Mouse (Mus musculus): ENCODE measurements at regions not wholly inside any gene's neighbourhood (a gene's known extent, or its start where the extent isn't known, plus 50 kb on each side); places are given as distances from the start of the nearest gene placed in this dataset.

DNA sequence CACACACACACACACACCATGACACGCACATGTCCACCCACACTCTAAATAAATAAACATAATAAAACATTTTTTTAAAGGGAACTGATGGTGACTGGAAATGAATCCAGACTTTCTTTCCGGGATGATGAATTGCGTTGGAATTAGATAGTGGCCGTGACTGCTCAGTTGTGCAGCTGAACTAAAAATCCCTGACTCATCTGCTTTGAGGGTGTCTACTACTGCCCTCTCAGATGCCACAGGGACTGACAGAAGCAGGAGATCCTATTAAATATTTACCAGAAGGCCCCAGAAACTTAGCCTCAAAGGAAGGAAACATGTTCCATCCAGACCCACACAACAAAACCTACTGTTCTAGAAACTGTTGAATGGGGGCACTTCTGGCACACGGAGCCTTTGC is 65.7 kb downstream of the Polr2m start:
- Histone ChIP-seq H3K27ac (ENCODE audit: control insufficient read depth, low read depth, low read length) (no peak overlapping the region), H3K9ac (ENCODE audit: control insufficient read depth, low read depth, low read length, poor library complexity, severe bottlenecking) (no peak overlapping the region), H3K79me2 (ENCODE audit: control insufficient read depth, insufficient read depth, low read length, poor library complexity) (no peaks in the 10 kb centered on the region), H3K9me3 (replicated peaks; ENCODE audit: insufficient read depth, low read length) (no peaks in the 10 kb centered on the region), H3K4me1 (ENCODE audit: control insufficient read depth in 1 of 2, insufficient read depth in 2 of 2, low read length in 2 of 2) (no peaks in the 10 kb centered on the region), H3K36me3 (ENCODE audit: control insufficient read depth in 1 of 2, insufficient read depth in 2 of 2, low read length in 2 of 2) (no peaks in the 10 kb centered on the region), H3K27me3 (ENCODE audit: control insufficient read depth in 1 of 2, insufficient read depth in 2 of 2, low read length in 2 of 2) (peaks cover 0 to 2% of the 10 kb centered on the region in 2 experiments; a peak in 1 of 4 replicates), H3K4me3 (ENCODE audit: control insufficient read depth in 1 of 2, insufficient read depth in 1 of 2, low read depth in 2 of 2, low read length in 2 of 2) (no peak overlapping the region)
- DNase-seq (ENCODE audit: low read depth, low spot score), result no peak
- TF ChIP-seq SMC3 (IDR thresholded peaks at IDR 0.05; ENCODE audit: low read depth, low read length) (no peak), MXI1 (IDR thresholded peaks at IDR 0.05; ENCODE audit: low read depth, low read length) (no peak), USF2 (IDR thresholded peaks at IDR 0.05; ENCODE audit: borderline replicate concordance in 1 of 2, insufficient read depth in 1 of 2, low read depth in 1 of 2, low read length in 2 of 2) (no peak), ZMIZ1 (IDR thresholded peaks at IDR 0.05; ENCODE audit: low read depth, low read length) (no peak), CTCF (IDR thresholded peaks at IDR 0.05 in 2 of 3, conservative IDR thresholded peaks at IDR 0.05 in 1 of 3; ENCODE audit: control insufficient read depth in 1 of 3, insufficient read depth in 1 of 3, low read depth in 2 of 3, low read length in 3 of 3, poor library complexity in 1 of 3, severe bottlenecking in 1 of 3) (no peak), POLR2AphosphoS5 (IDR thresholded peaks at IDR 0.05; ENCODE audit: borderline replicate concordance, low read depth, low read length) (no peak), SIN3A (IDR thresholded peaks at IDR 0.05; ENCODE audit: low read length) (no peak), CHD2 (IDR thresholded peaks at IDR 0.05; ENCODE audit: low read length) (no peak), GATA1 (IDR thresholded peaks at IDR 0.05; ENCODE audit: low read depth, low read length) (no peak), GABPA (IDR thresholded peaks at IDR 0.05; ENCODE audit: low read depth, low read length) (no peak), EP300 (IDR thresholded peaks at IDR 0.05; ENCODE audit: low read depth in 1 of 2, low read length in 2 of 2) (no peak), ELF1 (IDR thresholded peaks at IDR 0.05; ENCODE audit: low read depth, low read length) (no peak), ZNF384 (IDR thresholded peaks at IDR 0.05; ENCODE audit: low read depth, low read length) (no peak), MAFK (IDR thresholded peaks at IDR 0.05; ENCODE audit: borderline replicate concordance, low read depth, low read length) (no peak), RCOR1 (IDR thresholded peaks at IDR 0.05; ENCODE audit: low read depth, low read length) (no peak), UBTF (IDR thresholded peaks at IDR 0.05; ENCODE audit: borderline replicate concordance, insufficient read depth, low read depth, low read length) (no peak), BHLHE40 (IDR thresholded peaks at IDR 0.05; ENCODE audit: borderline replicate concordance, low read depth, low read length) (no peak), USF1 (IDR thresholded peaks at IDR 0.05; ENCODE audit: low read depth, low read length) (no peak)

DNA sequence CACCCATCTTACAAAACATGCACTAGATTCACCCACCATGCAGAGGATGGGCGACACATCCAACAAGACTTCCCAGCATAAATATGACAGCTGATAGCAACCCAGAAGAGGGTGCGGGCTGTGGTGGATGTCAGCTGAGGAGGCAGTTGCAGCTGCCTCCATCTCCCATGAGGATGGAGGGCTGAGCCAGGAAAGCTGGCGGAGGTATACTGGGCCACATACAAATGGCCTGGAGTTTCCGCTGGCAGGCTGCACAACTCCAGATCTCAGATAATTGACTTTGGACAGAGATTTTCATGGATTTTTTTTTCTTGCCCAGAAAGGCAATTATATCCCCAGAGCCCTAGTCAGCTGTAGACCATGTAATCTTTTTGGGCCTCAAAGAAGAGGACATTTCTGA is 67.2 kb downstream of the Polr2m start:
- H3K27me3 ChIP-seq (ENCODE audit: control insufficient read depth in 1 of 2, insufficient read depth in 2 of 2, low read length in 2 of 2), result peaks cover 2% of the 10 kb centered on the region in 2 experiments; a peak in 2 of 4 replicates
- no peak overlapping the region for H3K4me3 ChIP-seq (ENCODE audit: control insufficient read depth in 1 of 2, insufficient read depth in 1 of 2, low read depth in 2 of 2, low read length in 2 of 2)
- no peaks in the 10 kb centered on the region for H3K36me3 ChIP-seq (ENCODE audit: control insufficient read depth in 1 of 2, insufficient read depth in 2 of 2, low read length in 2 of 2)
- no peak overlapping the region for H3K9ac ChIP-seq (ENCODE audit: control insufficient read depth, low read depth, low read length, poor library complexity, severe bottlenecking)
- TF ChIP-seq USF1 (IDR thresholded peaks at IDR 0.05; ENCODE audit: low read depth, low read length), result no peak
- TF ChIP-seq ZNF384 (IDR thresholded peaks at IDR 0.05; ENCODE audit: low read depth, low read length), result no peak
- TF ChIP-seq POLR2A (IDR thresholded peaks at IDR 0.05; ENCODE audit: control insufficient read depth in 1 of 2, insufficient read depth in 1 of 2, low read depth in 1 of 2, low read length in 2 of 2, poor library complexity in 1 of 2), result no peak
- no peak for TF ChIP-seq KAT2A (conservative IDR thresholded peaks at IDR 0.05; ENCODE audit: low read depth, low read length)
- TF ChIP-seq CTCF (IDR thresholded peaks at IDR 0.05 in 2 of 3, conservative IDR thresholded peaks at IDR 0.05 in 1 of 3; ENCODE audit: control insufficient read depth in 1 of 3, insufficient read depth in 1 of 3, low read depth in 2 of 3, low read length in 3 of 3, poor library complexity in 1 of 3, severe bottlenecking in 1 of 3), result no peak
- TF ChIP-seq NELFE (IDR thresholded peaks at IDR 0.05; ENCODE audit: low read depth, low read length), result no peak
- TF ChIP-seq SIN3A (IDR thresholded peaks at IDR 0.05; ENCODE audit: low read length), result no peak
- no peak for TF ChIP-seq NRF1 (IDR thresholded peaks at IDR 0.05; ENCODE audit: insufficient read depth, low read depth, low read length, poor library complexity, severe bottlenecking)
- TF ChIP-seq EP300 (IDR thresholded peaks at IDR 0.05; ENCODE audit: low read depth in 1 of 2, low read length in 2 of 2), result no peak
- TF ChIP-seq MXI1 (IDR thresholded peaks at IDR 0.05; ENCODE audit: low read depth, low read length), result no peak
- TF ChIP-seq MYC (IDR thresholded peaks at IDR 0.05; ENCODE audit: low read depth, low read length), result no peak
- no peak for TF ChIP-seq POLR2AphosphoS2 (IDR thresholded peaks at IDR 0.05; ENCODE audit: low read length)
- no peak for TF ChIP-seq E2F4 (IDR thresholded peaks at IDR 0.05; ENCODE audit: borderline replicate concordance, low read depth, low read length)
- TF ChIP-seq MAZ (IDR thresholded peaks at IDR 0.05; ENCODE audit: low read depth, low read length), result no peak
- no peak for TF ChIP-seq JUND (IDR thresholded peaks at IDR 0.05; ENCODE audit: low read depth, low read length)
- no peak for TF ChIP-seq TAL1 (IDR thresholded peaks at IDR 0.05; ENCODE audit: low read length)
- DNase-seq (ENCODE audit: low read depth, low spot score), result no peak
- H3K79me2 ChIP-seq (ENCODE audit: control insufficient read depth, insufficient read depth, low read length, poor library complexity), result no peaks in the 10 kb centered on the region
- H3K9me3 ChIP-seq (replicated peaks; ENCODE audit: insufficient read depth, low read length), result no peaks in the 10 kb centered on the region
- H3K27ac ChIP-seq (ENCODE audit: control insufficient read depth, low read depth, low read length), result no peak overlapping the region
- no peaks in the 10 kb centered on the region for H3K4me1 ChIP-seq (ENCODE audit: control insufficient read depth in 1 of 2, insufficient read depth in 2 of 2, low read length in 2 of 2)
